Mouse (Mus musculus) small intestine, adult 2 months (tissue): ENCODE results near the gene Gls. TPM values are rescaled to one million over a fixed set of nuclear protein-coding genes. Genes with fewer than 3 reads are reported as not detected.

Experiments used
- H3K27ac ChIP-seq: fragments of 200-500 bp; 2 replicates; pipeline ENCODE4 v1.5.1; 2012; ENCODE audit warnings: low read depth, low read length, control low read depth, inconsistent platforms; ENCODE audit not compliant: insufficient read depth
- H3K27me3 ChIP-seq: fragments of 200-500 bp; 2 replicates; pipeline ENCODE4 v1.6.1; 2012; ENCODE audit warnings: mild to moderate bottlenecking, moderate library complexity, low read length, inconsistent platforms; ENCODE audit not compliant: control insufficient read depth, insufficient read depth
- H3K36me3 ChIP-seq: fragments of 200-500 bp; 2 replicates; pipeline ENCODE4 v1.6.1; 2012; ENCODE audit warnings: mild to moderate bottlenecking, low read length, control low read depth, inconsistent platforms; ENCODE audit not compliant: control insufficient read depth, insufficient read depth
- H3K4me1 ChIP-seq: fragments of 200-500 bp; 2 replicates; pipeline ENCODE4 v1.6.1; 2012; ENCODE audit warnings: low read length, inconsistent platforms, mixed read lengths; ENCODE audit not compliant: control insufficient read depth, insufficient read depth, insufficient read length
- H3K4me3 ChIP-seq: fragments of 200-500 bp; 2 replicates; pipeline ENCODE4 v1.5.1; 2012; ENCODE audit warnings: low read depth, mild to moderate bottlenecking, control low read depth, inconsistent platforms, low read length, moderate library complexity
- CTCF ChIP-seq: fragments of 200-500 bp; IDR thresholded peaks from 2 replicates; pipeline ENCODE4 v1.5.1; 2012; ENCODE audit warnings: low read depth, mild to moderate bottlenecking, control low read depth, inconsistent platforms, low read length, moderate library complexity, mixed read lengths; ENCODE audit not compliant: insufficient replicate concordance, insufficient read length; ENCODE audit errors: extremely low read depth
- POLR2A ChIP-seq: fragments of 200-500 bp; IDR thresholded peaks from 2 replicates; pipeline ENCODE4 v1.6.1; 2012; ENCODE audit warnings: low read depth, mild to moderate bottlenecking, control low read depth, inconsistent platforms, low read length, moderate library complexity
- WGBS: fragments of 180-500 bp; shearing (Covaris S2); methylation state at CpG from one replicate; pipeline ENCODE4 v1.1.7; 2018; 5-methylcytosine and 5-hydroxymethylcytosine counted together
- polyA plus RNA-seq: library from polyadenylated mRNA; depleted of rRNA; stranded (reverse); fragments of >200 nt; gene quantifications from 2 replicates; pipeline ENCODE4 v1.2.3, GENCODE M21; 2012

Gls gene
- polyA plus RNA-seq, 1 experiment: 32.8 TPM

- H3K36me3 ChIP-seq: peaks cover 76% of the 10 kb centered on the region
- 73% methylated on average over 6 of the region's 6 CpGs for WGBS
- H3K27me3 ChIP-seq: no peaks in the 10 kb centered on the region
- TF ChIP-seq POLR2A (no peak), CTCF (no peak)
- H3K4me3 ChIP-seq: no peak overlapping the region
- no peaks in the 10 kb centered on the region for H3K4me1 ChIP-seq
- no peak overlapping the region for H3K27ac ChIP-seq
Measured at GRCm38 (mm10) chr1:52129794-52130193, 103.2 kb downstream of the Gls start.

GRCm38 (mm10) chr1:52127350-52127749, 105.7 kb downstream of the Gls start:
- 94% methylated on average over 6 of the region's 6 CpGs for WGBS

GRCm38 (mm10) chr1:52124818-52125217, 108.2 kb downstream of the Gls start:
- H3K27ac ChIP-seq: no peak overlapping the region
- no peaks in the 10 kb centered on the region for H3K27me3 ChIP-seq
- no peak for TF ChIP-seq CTCF
- no peak for TF ChIP-seq POLR2A
- H3K4me3 ChIP-seq: no peak overlapping the region
- peaks cover 64% of the 10 kb centered on the region for H3K36me3 ChIP-seq
- 70% methylated on average over 3 of the region's 3 CpGs for WGBS
- H3K4me1 ChIP-seq: peaks cover 6% of the 10 kb centered on the region

More at GRCm38 (mm10) chr1:52127350-52127749, 105.7 kb downstream of the Gls start:
- Histone ChIP-seq H3K4me1 (peaks cover 2% of the 10 kb centered on the region), H3K27me3 (no peaks in the 10 kb centered on the region), H3K27ac (no peak overlapping the region), H3K36me3 (peaks cover 75% of the 10 kb centered on the region), H3K4me3 (no peak overlapping the region)
- no peak for TF ChIP-seq CTCF
- no peak for TF ChIP-seq POLR2A

GRCm38 (mm10) chr1:52121052-52121451, 112.0 kb downstream of the Gls start:
- 79% methylated on average over 3 of the region's 3 CpGs for WGBS
- H3K27me3 ChIP-seq: no peaks in the 10 kb centered on the region
- H3K4me1 ChIP-seq: peaks cover 11% of the 10 kb centered on the region
- TF ChIP-seq POLR2A (no peak), CTCF (no peak)
- no peak overlapping the region for H3K4me3 ChIP-seq
- H3K27ac ChIP-seq: no peak overlapping the region
- peaks cover 38% of the 10 kb centered on the region for H3K36me3 ChIP-seq

- peak overlapping the region; percentile 99 for H3K4me3 ChIP-seq
- H3K27ac ChIP-seq: peak overlapping the region; percentile 90; the same call in 1 of the 2 replicates
- peaks cover 11% of the 10 kb centered on the region for H3K4me1 ChIP-seq
- H3K27me3 ChIP-seq: no peaks in the 10 kb centered on the region
- H3K36me3 ChIP-seq: peaks cover 31% of the 10 kb centered on the region
- 13% methylated on average over 10 of the region's 10 CpGs for WGBS
- no peak for TF ChIP-seq CTCF
- no peak for TF ChIP-seq POLR2A
Measured at GRCm38 (mm10) chr1:52120191-52120590, 112.8 kb downstream of the Gls start.

- TF ChIP-seq CTCF (no peak), POLR2A (no peak)
- Histone ChIP-seq H3K36me3 (peaks cover 26% of the 10 kb centered on the region), H3K4me1 (peaks cover 11% of the 10 kb centered on the region), H3K27me3 (no peaks in the 10 kb centered on the region), H3K4me3 (peak overlapping the region; percentile 99), H3K27ac (peak overlapping the region; percentile 90)
- WGBS: under 1% methylated on average over 20 of the region's 20 CpGs
Measured at GRCm38 (mm10) chr1:52119691-52120090, 113.3 kb downstream of the Gls start.

- WGBS: 3% methylated on average over 37 of the region's 37 CpGs
- Histone ChIP-seq H3K4me3 (peak within 1 kb of the TSS; percentile 99), H3K27me3 (no peaks in the 10 kb centered on the region), H3K4me1 (peaks cover 11% of the 10 kb centered on the region), H3K27ac (peak within 1 kb of the TSS; percentile 91), H3K36me3 (peaks cover 22% of the 10 kb centered on the region)
- TF ChIP-seq POLR2A (peak; percentile 83), CTCF (0 out of 2 replicates have a peak, but pooled peaks have one; percentile 34)
Measured at GRCm38 (mm10) chr1:52118860-52119591, 114.0 kb downstream of the Gls start, which contains the start of gene Stat1. Gene Stat1, plus strand, starts transcription at chr1:52119440.
